ENCODE assay signal across 8 mouse cellular contexts in the genomic region with DNA sequence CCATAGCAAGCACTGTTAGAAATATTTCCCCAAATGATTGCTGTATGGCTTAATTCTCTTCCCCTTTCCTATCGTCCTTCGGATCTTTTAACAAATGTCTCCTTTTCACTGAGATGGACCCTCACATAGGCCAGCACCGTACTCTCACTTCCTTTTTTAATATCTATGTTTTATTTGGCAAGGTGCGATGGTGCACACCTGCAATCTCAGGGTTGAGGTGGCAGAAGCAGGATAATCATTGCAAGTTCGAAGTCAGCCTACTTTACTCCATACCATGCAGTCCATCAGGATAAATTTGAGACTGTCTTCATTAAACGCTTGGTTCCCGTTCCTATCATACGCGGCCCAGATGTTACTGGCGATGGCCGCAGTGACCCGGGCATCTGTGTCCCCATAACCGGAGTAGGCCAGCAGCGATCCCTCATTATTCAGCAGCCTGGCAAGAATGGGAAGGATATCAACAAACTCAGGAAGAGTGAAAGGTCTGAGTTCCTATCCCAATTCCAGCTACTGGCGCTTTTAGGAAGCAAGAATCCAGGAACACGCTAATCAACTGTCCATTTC. TPM values are rescaled to one million over a fixed set of nuclear protein-coding genes. Genes with fewer than 3 reads are reported as not detected.
DNase-seq lines count a peak whose midpoint lies in the region; ATAC-seq and TF ChIP-seq lines count a peak whose summit lies in the region.

No protein-coding gene starts in this region.

- peak overlapping the region; percentile 74 for H3K4me3 ChIP-seq in heart, postnatal 0 days (ENCODE audit: low read depth, low read length)
- H3K4me3 ChIP-seq in hindbrain, embryonic 11.5 days (ENCODE audit: low read depth, low read length): peak overlapping the region; percentile 64
- H3K4me3 ChIP-seq in midbrain, embryonic 13.5 days (replicated peaks): peak overlapping the region; percentile 93

- peaks cover 20% of the 10 kb centered on the region for H3K4me1 ChIP-seq in heart, postnatal 0 days (ENCODE audit: control insufficient read depth, insufficient read depth)
- H3K4me1 ChIP-seq in hindbrain, embryonic 11.5 days (replicated peaks; ENCODE audit: control insufficient read depth, insufficient read depth, low read length): peaks cover 2% of the 10 kb centered on the region; the same call in 1 of the 2 replicates
- H3K4me1 ChIP-seq in midbrain, embryonic 13.5 days (replicated peaks): peaks cover 43% of the 10 kb centered on the region

- no peak for TF ChIP-seq EP300 in heart, postnatal 0 days (IDR thresholded peaks at IDR 0.05; ENCODE audit: low read depth)

- peak overlapping the region; percentile 48 for H3K9ac ChIP-seq in heart, postnatal 0 days (replicated peaks; ENCODE audit: low read depth, low read length)
- H3K9ac ChIP-seq in hindbrain, embryonic 11.5 days (ENCODE audit: low read depth, low read length): peak overlapping the region; percentile 65
- peak overlapping the region; percentile 77 for H3K9ac ChIP-seq in midbrain, embryonic 13.5 days (replicated peaks)

- WGBS in heart, postnatal 0 days: 14% methylated on average over 16 of the region's 16 CpGs
- 25% methylated on average over 16 of the region's 16 CpGs for WGBS in hindbrain, embryonic 11.5 days
- 29% methylated on average over 16 of the region's 16 CpGs for WGBS in midbrain, embryonic 13.5 days

- DNase-seq in heart, postnatal 0 days (ENCODE audit: low spot score): no peak
- DNase-seq in heart, adult 18-20 months: no peak
- DNase-seq in MEL-GATA-1-ER (ENCODE audit: extremely low read depth, low read depth): peak; percentile 39
- no peak for DNase-seq in hindbrain, embryonic 11.5 days (ENCODE audit: low spot score)
- DNase-seq in embryo, embryonic 11 days: no peak
- DNase-seq in adrenal gland, postnatal 36 days: no peak

- H3K9me3 ChIP-seq in heart, postnatal 0 days (replicated peaks; ENCODE audit: control insufficient read depth, low read length): no peaks in the 10 kb centered on the region
- H3K9me3 ChIP-seq in hindbrain, embryonic 11.5 days (ENCODE audit: control insufficient read depth, low read length): no peaks in the 10 kb centered on the region
- no peaks in the 10 kb centered on the region for H3K9me3 ChIP-seq in midbrain, embryonic 13.5 days

- peak overlapping the region; percentile 96 for H3K27ac ChIP-seq in heart, postnatal 0 days (ENCODE audit: low read depth)
- peak overlapping the region; percentile 31; the same call in 1 of the 2 replicates for H3K27ac ChIP-seq in hindbrain, embryonic 11.5 days (ENCODE audit: low read depth, low read length)
- H3K27ac ChIP-seq in midbrain, embryonic 13.5 days: peak overlapping the region; percentile 93

- no peak for TF ChIP-seq CTCF in heart, postnatal 0 days (IDR thresholded peaks at IDR 0.05; ENCODE audit: low read depth)

- ATAC-seq in heart, postnatal 0 days (ENCODE audit: insufficient read depth, low read depth): no peak
- ATAC-seq in hindbrain, embryonic 11.5 days (ENCODE audit: low FRiP score): no peak
- no peak for ATAC-seq in midbrain, embryonic 13.5 days
- no peak for ATAC-seq in frontal cortex, adult (ENCODE audit: low TSS enrichment)

- H3K36me3 ChIP-seq in heart, postnatal 0 days (replicated peaks; ENCODE audit: control insufficient read depth, insufficient read depth, low read length): peaks cover 15% of the 10 kb centered on the region
- peaks cover 6% of the 10 kb centered on the region; the same call in 1 of the 2 replicates for H3K36me3 ChIP-seq in hindbrain, embryonic 11.5 days (ENCODE audit: control insufficient read depth, insufficient read depth, low read length)
- H3K36me3 ChIP-seq in midbrain, embryonic 13.5 days: peaks cover 23% of the 10 kb centered on the region

- peak overlapping the region; percentile 79 for H3K4me2 ChIP-seq in heart, postnatal 0 days (ENCODE audit: low read depth, low read length)
- peak overlapping the region; percentile 69 for H3K4me2 ChIP-seq in hindbrain, embryonic 11.5 days (replicated peaks; ENCODE audit: low read depth, low read length)
- peak overlapping the region; percentile 81 for H3K4me2 ChIP-seq in midbrain, embryonic 13.5 days (replicated peaks)

- no peaks in the 10 kb centered on the region for H3K27me3 ChIP-seq in heart, postnatal 0 days (ENCODE audit: control insufficient read depth, insufficient read depth, low read length)
- no peaks in the 10 kb centered on the region for H3K27me3 ChIP-seq in hindbrain, embryonic 11.5 days (ENCODE audit: control insufficient read depth, insufficient read depth, low read length)
- no peaks in the 10 kb centered on the region for H3K27me3 ChIP-seq in midbrain, embryonic 13.5 days

RNA-seq across cellular contexts. Expression of a gene that starts 0.7 kb away (rescaled TPM):
- total RNA-seq in heart, postnatal 0 days (2014; rRNA removed; ENCODE audit: low replicate concordance): 3.6 and 34.6 TPM in 2 replicates
- polyA plus RNA-seq in heart, postnatal 0 days (2015; fragmentation: Nextera tagmentation; extraction: Ambion mirVana): 131 and 136 TPM in 2 replicates
- 100 to 1,000 TPM; 102 to 104 TPM for total RNA-seq in heart, adult 18-20 months (2021)
- 76.1 and 93.9 TPM in 2 replicates for polyA plus RNA-seq in hindbrain, embryonic 11.5 days (2014; fragmentation: Nextera tagmentation; extraction: Ambion mirVana)
- polyA plus RNA-seq in midbrain, embryonic 13.5 days (2015; fragmentation: Nextera tagmentation; extraction: Ambion mirVana): 181 and 182 TPM in 2 replicates
- total RNA-seq in adrenal gland, postnatal 36 days (2021): 100 to 1,000 TPM; 142 to 148 TPM

RNA-seq across cellular contexts. Expression of a gene that starts 1.4 kb away (rescaled TPM):
- total RNA-seq in heart, postnatal 0 days (2014; rRNA removed; ENCODE audit: low replicate concordance): 74.9 and 82.4 TPM in 2 replicates
- 18.3 and 19.0 TPM in 2 replicates for polyA plus RNA-seq in heart, postnatal 0 days (2015; fragmentation: Nextera tagmentation; extraction: Ambion mirVana)
- 10 to 100 TPM; 72.4 to 78.7 TPM for total RNA-seq in heart, adult 18-20 months (2021)
- 62.6 and 66.3 TPM in 2 replicates for polyA plus RNA-seq in hindbrain, embryonic 11.5 days (2014; fragmentation: Nextera tagmentation; extraction: Ambion mirVana)
- polyA plus RNA-seq in midbrain, embryonic 13.5 days (2015; fragmentation: Nextera tagmentation; extraction: Ambion mirVana): 39.1 and 46.7 TPM in 2 replicates
- 10 to 100 TPM; 73.3 to 74.2 TPM for total RNA-seq in adrenal gland, postnatal 36 days (2021)

RNA-seq across cellular contexts. Expression of a gene that starts 4.1 kb away (rescaled TPM):
- total RNA-seq in heart, postnatal 0 days (2014; rRNA removed; ENCODE audit: low replicate concordance): 0.39 and 2.5 TPM in 2 replicates
- 0.16 TPM in 1 of 2 replicates, not detected in the other for polyA plus RNA-seq in heart, postnatal 0 days (2015; fragmentation: Nextera tagmentation; extraction: Ambion mirVana)
- under 1 TPM in 1 of 2 experiments, not detected in 1; 0.26 TPM for total RNA-seq in heart, adult 18-20 months (2021)
- polyA plus RNA-seq in hindbrain, embryonic 11.5 days (2014; fragmentation: Nextera tagmentation; extraction: Ambion mirVana): 1.1 and 1.8 TPM in 2 replicates
- not detected in 2 replicates for polyA plus RNA-seq in midbrain, embryonic 13.5 days (2015; fragmentation: Nextera tagmentation; extraction: Ambion mirVana)
- not detected for total RNA-seq in adrenal gland, postnatal 36 days (2021)

RNA-seq across cellular contexts. Expression of a gene that starts 20.0 kb away (rescaled TPM):
- total RNA-seq in heart, postnatal 0 days (2014; rRNA removed; ENCODE audit: low replicate concordance): 6.0 and 9.7 TPM in 2 replicates
- polyA plus RNA-seq in heart, postnatal 0 days (2015; fragmentation: Nextera tagmentation; extraction: Ambion mirVana): 2.6 and 2.7 TPM in 2 replicates
- under 1 TPM; 0.26 to 0.35 TPM for total RNA-seq in heart, adult 18-20 months (2021)
- 45.9 and 51.9 TPM in 2 replicates for polyA plus RNA-seq in hindbrain, embryonic 11.5 days (2014; fragmentation: Nextera tagmentation; extraction: Ambion mirVana)
- 49.5 and 51.5 TPM in 2 replicates for polyA plus RNA-seq in midbrain, embryonic 13.5 days (2015; fragmentation: Nextera tagmentation; extraction: Ambion mirVana)
- 1 to 10 TPM; 3.1 to 4.3 TPM for total RNA-seq in adrenal gland, postnatal 36 days (2021)

RNA-seq across cellular contexts. Expression of a gene that starts 23.5 kb away (rescaled TPM):
- 246 and 286 TPM in 2 replicates for total RNA-seq in heart, postnatal 0 days (2014; rRNA removed; ENCODE audit: low replicate concordance)
- 144 and 146 TPM in 2 replicates for polyA plus RNA-seq in heart, postnatal 0 days (2015; fragmentation: Nextera tagmentation; extraction: Ambion mirVana)
- total RNA-seq in heart, adult 18-20 months (2021): 10 to 100 TPM; 60.8 to 65.5 TPM
- polyA plus RNA-seq in hindbrain, embryonic 11.5 days (2014; fragmentation: Nextera tagmentation; extraction: Ambion mirVana): 152 and 169 TPM in 2 replicates
- polyA plus RNA-seq in midbrain, embryonic 13.5 days (2015; fragmentation: Nextera tagmentation; extraction: Ambion mirVana): 142 and 148 TPM in 2 replicates
- total RNA-seq in adrenal gland, postnatal 36 days (2021): 100 to 1,000 TPM; 207 to 252 TPM

Comparison
In these comparisons a context has a peak if more than half of its experiments do, and no peak if none do; other contexts are left out.
1. H3K27ac ChIP-seq: peak in every context shown above with its lines; median percentile 96 in heart, postnatal 0 days; 93 in midbrain, embryonic 13.5 days; 31 in hindbrain, embryonic 11.5 days.